Mouse (Mus musculus): Measurements from ENCODE around the gene Dock4. TPM values are rescaled to one million over a fixed set of nuclear protein-coding genes. Genes with fewer than 3 reads are reported as not detected.

The Dock4 gene
- total RNA-seq, 2 experiments from 2014 or later = 21.6 to 29.7 TPM

DNA sequence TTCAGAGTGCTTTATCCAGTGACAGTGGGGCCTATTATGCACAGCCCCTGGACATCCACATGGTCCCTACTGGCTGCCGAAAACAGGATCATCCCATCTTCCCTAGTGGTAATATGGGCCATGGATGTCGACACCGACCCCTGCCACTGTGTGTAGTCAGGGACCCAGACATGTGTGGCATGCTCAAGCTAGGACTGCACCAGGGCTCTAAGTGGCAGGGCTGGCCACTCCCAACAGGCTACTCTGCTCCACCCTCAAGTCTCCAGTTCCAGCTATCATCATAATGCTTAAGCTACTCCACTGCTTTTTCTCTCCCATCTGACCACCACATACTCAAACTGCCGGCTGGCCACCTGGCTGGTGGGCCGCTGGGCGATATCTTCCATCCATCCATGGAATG is 439.6 kb downstream of the Dock4 start:
- no peak for DNase-seq

GRCm38 (mm10) chr12:40887496-40887895 is 441.7 kb downstream of the Dock4 start:
- DNase-seq = no peak

GRCm38 (mm10) chr12:40888261-40888791 is 442.6 kb downstream of the Dock4 start:
- DNase-seq = no peak

DNA sequence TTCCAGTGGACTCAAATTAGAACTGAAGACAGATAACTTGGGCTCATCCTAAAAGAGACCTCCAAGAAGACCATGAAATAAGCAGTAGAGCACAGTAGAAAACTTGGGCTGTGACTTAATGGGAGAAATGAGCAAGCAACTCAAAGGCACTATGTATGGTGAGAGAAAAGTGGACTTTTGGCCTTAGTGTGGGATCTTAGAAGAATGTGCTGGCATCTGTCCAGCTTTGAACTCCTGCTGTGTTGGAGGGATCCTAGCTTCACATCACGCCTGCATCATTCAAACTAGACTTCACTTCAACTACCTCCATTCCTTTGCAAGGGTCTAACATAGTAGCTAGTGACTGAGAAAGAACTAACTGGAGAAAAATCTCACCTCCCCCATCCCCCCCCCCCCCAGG is 443.1 kb downstream of the Dock4 start:
- no peak for DNase-seq

DNA sequence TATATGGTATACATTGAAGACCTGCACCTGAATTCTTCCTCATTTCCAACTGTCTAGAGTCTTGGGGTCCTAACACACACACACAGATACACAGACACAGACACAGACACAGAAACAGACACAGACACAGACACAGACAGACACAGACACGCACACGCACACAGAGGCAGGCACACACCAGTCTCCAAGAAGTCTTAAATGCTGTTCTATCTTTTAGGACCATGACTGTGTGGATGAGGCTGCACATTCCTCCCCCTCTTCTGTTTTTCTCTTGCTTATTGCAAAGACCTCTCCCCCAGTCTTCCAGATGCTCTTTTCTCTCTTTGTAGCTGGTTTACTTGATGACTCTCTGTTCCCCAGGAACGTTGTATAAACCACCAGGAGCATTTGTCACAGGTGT is 443.8 kb downstream of the Dock4 start:
- DNase-seq = no peak

GRCm38 (mm10) chr12:40891168-40891567 is 445.4 kb downstream of the Dock4 start:
- no peak for DNase-seq

- no peak for DNase-seq
These were observed 448.0 kb downstream of the Dock4 start for GRCm38 (mm10) chr12:40893741-40894140.

- no peak for DNase-seq
These were observed 448.9 kb downstream of the Dock4 start for GRCm38 (mm10) chr12:40894695-40895094.

Other genes starting within 250 kb of the Dock4 start
- gene Lsmem1, start 246.5 kb upstream of the Dock4 start, total RNA-seq (2021) = 10 to 100 TPM; 40.8 to 45.7 TPM
- gene Ifrd1, start 197.4 kb upstream of the Dock4 start, total RNA-seq (2021) = 10 to 100 TPM; 78.5 to 81.5 TPM
- 10 to 100 TPM; 14.1 to 14.8 TPM for gene Zfp277, start 50 bp upstream of the Dock4 start, total RNA-seq (2021)

All from gastrocnemius, postnatal 10 days (tissue).